Mouse (Mus musculus) urinary bladder, postnatal 10 days (tissue): ENCODE results near the gene Lsm14b.

Experiments used
- DNase-seq: peaks from one replicate; pipeline ENCODE4 v3.0.0; 2022; ENCODE audit warnings: low spot score

The Lsm14b gene

GRCm38 (mm10) chr2:180024401-180025098, at the start of gene Lsm14b:
Lsm14b (plus strand) TSS chr2:180024987.
- DNase-seq: peak; percentile 92

GRCm38 (mm10) chr2:179975851-179976250, 48.9 kb upstream of the Lsm14b start:
- DNase-seq: no peak

- DNase-seq: no peak
These were observed 48.5 kb upstream of the Lsm14b start for GRCm38 (mm10) chr2:179976295-179976627.

GRCm38 (mm10) chr2:179976628-179977343, 48.0 kb upstream of the Lsm14b start, which contains the start of gene Taf4:
Taf4 (minus strand) TSS chr2:179976646.
- peak; percentile 68 for DNase-seq

GRCm38 (mm10) chr2:179977344-179978025, 47.3 kb upstream of the Lsm14b start:
- no peak for DNase-seq

GRCm38 (mm10) chr2:179978250-179978649, 46.5 kb upstream of the Lsm14b start:
- no peak for DNase-seq

- DNase-seq: no peak
These were observed 45.0 kb upstream of the Lsm14b start for GRCm38 (mm10) chr2:179979836-179980235.

GRCm38 (mm10) chr2:179980616-179981015, 44.2 kb upstream of the Lsm14b start:
- no peak for DNase-seq

- DNase-seq: no peak
These were observed 42.1 kb upstream of the Lsm14b start for GRCm38 (mm10) chr2:179982715-179983114.

- DNase-seq: no peak
These were observed 40.0 kb upstream of the Lsm14b start for GRCm38 (mm10) chr2:179984830-179985229.

GRCm38 (mm10) chr2:179985695-179986094, 39.1 kb upstream of the Lsm14b start:
- DNase-seq: no peak

- DNase-seq: no peak
These were observed 38.3 kb upstream of the Lsm14b start for GRCm38 (mm10) chr2:179986437-179987022.

- DNase-seq: no peak
These were observed 35.7 kb upstream of the Lsm14b start for GRCm38 (mm10) chr2:179989098-179989497.

- DNase-seq: no peak
These were observed 31.7 kb upstream of the Lsm14b start for GRCm38 (mm10) chr2:179993071-179993470.

GRCm38 (mm10) chr2:179998431-179998830, 26.4 kb upstream of the Lsm14b start:
- no peak for DNase-seq

- DNase-seq: no peak
These were observed 23.2 kb upstream of the Lsm14b start for GRCm38 (mm10) chr2:180001635-180002034.

GRCm38 (mm10) chr2:180005656-180006351, 19.0 kb upstream of the Lsm14b start:
- DNase-seq: no peak

GRCm38 (mm10) chr2:180006352-180007017, 18.3 kb upstream of the Lsm14b start:
- no peak for DNase-seq

GRCm38 (mm10) chr2:180010686-180011085, 14.1 kb upstream of the Lsm14b start:
- DNase-seq: no peak

- no peak for DNase-seq
These were observed 13.4 kb upstream of the Lsm14b start for GRCm38 (mm10) chr2:180011370-180011769.

GRCm38 (mm10) chr2:180013686-180014085, 11.1 kb upstream of the Lsm14b start:
- no peak for DNase-seq
